26 mouse cellular contexts compared by ENCODE assay signal in the genomic region with DNA sequence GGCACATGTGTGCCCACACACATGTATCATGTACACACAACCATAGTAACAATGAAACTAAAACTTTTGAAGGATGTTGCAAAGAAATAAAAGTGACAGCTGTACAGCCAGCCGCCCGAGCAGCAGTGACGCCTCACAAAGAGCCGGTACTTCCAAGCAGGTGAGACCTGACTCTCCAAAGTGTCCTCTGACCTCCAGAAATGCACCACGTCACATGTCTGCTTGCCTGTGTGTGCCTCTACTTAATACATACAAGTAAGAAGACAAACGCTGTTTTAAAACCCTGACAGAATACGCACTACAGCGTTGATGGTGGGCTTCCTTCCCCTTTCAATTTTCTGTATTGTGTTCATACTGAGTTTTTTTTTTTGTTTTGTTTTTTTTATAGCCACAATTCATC.
"Had no signal": no experiment of that assay in that cellular context is flagged by ENCODE, and none has a peak within 500 bp of the region (broad histone marks: within the 10 kb centered on the region; RNA-seq: fewer than 3 reads in every experiment).

No protein-coding gene starts in this region.

- H3K4me3 ChIP-seq: gastrocnemius, adult 2 months; heart, embryonic 12.5 days; hindbrain, embryonic 10.5 days; hindbrain, embryonic 12.5 days; kidney, embryonic 15.5 days; limb, embryonic 13.5 days; limb, embryonic 15.5 days; liver, embryonic 13.5 days; liver, embryonic 15.5 days had no signal

- H3K4me1 ChIP-seq: hindbrain, embryonic 10.5 days; hindbrain, embryonic 12.5 days; kidney, embryonic 15.5 days; limb, embryonic 13.5 days had no signal

- H3K9ac ChIP-seq: heart, embryonic 12.5 days; hindbrain, embryonic 12.5 days; hindbrain, embryonic 14.5 days; kidney, embryonic 15.5 days; limb, embryonic 13.5 days; limb, embryonic 15.5 days; liver, embryonic 13.5 days; liver, embryonic 15.5 days had no signal

- ATAC-seq: forebrain, embryonic 16.5 days; hindbrain, embryonic 16.5 days; inflammation-experienced regulatory T-cells, adult 6 months had no signal

- DNase-seq: gastrocnemius, adult 2 months; gastrocnemius, postnatal 10 days; gastrocnemius, postnatal 25 days; heart, adult 18-20 months; heart, postnatal 10 days; heart, postnatal 4 days; kidney, adult 11 months; kidney, adult 2 months; kidney, adult 9 months; kidney, postnatal 25 days; layer of hippocampus, adult 9-11 months; layer of hippocampus, postnatal 36 days; left cerebral cortex, postnatal 4 days; liver, embryonic 13.5 days had no signal

- H3K27ac ChIP-seq: gastrocnemius, adult 2 months; hindbrain, embryonic 10.5 days; hindbrain, embryonic 12.5 days; hindbrain, embryonic 14.5 days; kidney, embryonic 15.5 days; kidney, postnatal 0 days; limb, embryonic 13.5 days; limb, embryonic 15.5 days; liver, embryonic 15.5 days had no signal

- H3K9me3 ChIP-seq: heart, embryonic 12.5 days; hindbrain, embryonic 10.5 days; hindbrain, embryonic 12.5 days; kidney, embryonic 15.5 days; limb, embryonic 13.5 days; limb, embryonic 15.5 days; liver, embryonic 13.5 days; liver, embryonic 15.5 days had no signal

- H3K4me2 ChIP-seq: heart, embryonic 12.5 days; hindbrain, embryonic 12.5 days; hindbrain, embryonic 14.5 days; kidney, embryonic 15.5 days; limb, embryonic 13.5 days; limb, embryonic 15.5 days; liver, embryonic 13.5 days; liver, embryonic 15.5 days had no signal

- H3K27me3 ChIP-seq: heart, embryonic 12.5 days; hindbrain, embryonic 12.5 days; kidney, embryonic 15.5 days; limb, embryonic 13.5 days; limb, embryonic 15.5 days; liver, embryonic 13.5 days; liver, embryonic 15.5 days had no signal
